8 mouse cellular contexts compared by ENCODE assay signal in genomic region chr12:71342397-71342796, GRCm38 (mm10). TPM values are rescaled to one million over a fixed set of nuclear protein-coding genes. Genes with fewer than 3 reads are reported as not detected.
DNase-seq lines count a peak whose midpoint lies in the region.

No protein-coding gene starts in this region.

- peak; percentile 48 for DNase-seq in embryo, embryonic 11 days
- DNase-seq in embryo, embryonic 9.5 days (ENCODE audit: extremely low spot score): no peak
- DNase-seq in CD4-positive helper T cell, adult 2 months (ENCODE audit: low read depth, low spot score): peak; percentile 11
- peak; percentile 52 to 67 for DNase-seq in heart, adult 18-20 months
- DNase-seq in kidney, postnatal 14 days: peak; percentile 65
- DNase-seq in natural killer cell, adult 2 months (ENCODE audit: low spot score in 2 of 2): peak; percentile 28 to 30
- no peak for DNase-seq in ovary, postnatal 14 days (ENCODE audit: low spot score)
- DNase-seq in cerebellum, adult 9-10 months: no peak

RNA-seq across cellular contexts. Expression of gene Dact1, which starts 32.7 kb away (rescaled TPM):
- total RNA-seq in heart, adult 18-20 months (2021): 1 to 10 TPM; 2.3 to 2.4 TPM

Comparison
In these comparisons a context has a peak if more than half of its experiments do, and no peak if none do; other contexts are left out.
1. DNase-seq: peak in embryo, embryonic 11 days (single experiment), CD4-positive helper T cell, adult 2 months (single experiment), heart, adult 18-20 months (2 of 2), kidney, postnatal 14 days (single experiment) and natural killer cell, adult 2 months (2 of 2); none in embryo, embryonic 9.5 days (single experiment), ovary, postnatal 14 days (single experiment) and cerebellum, adult 9-10 months (single experiment).